Mouse (Mus musculus) bone marrow, adult 2 months (tissue): ENCODE measurements at regions not wholly inside any gene's neighbourhood (a gene's known extent, or its start where the extent isn't known, plus 50 kb on each side); places are given as distances from the start of the nearest gene placed in this dataset.

Source experiments
- CTCF ChIP-seq: fragments of 200-500 bp; IDR thresholded peaks from 2 replicates; pipeline ENCODE4 v1.5.1; 2011; ENCODE audit warnings: low read length, control low read depth; ENCODE audit not compliant: control insufficient read depth, insufficient read depth
- POLR2A ChIP-seq: fragments of 200-500 bp; IDR thresholded peaks from 2 replicates; pipeline ENCODE4 v1.6.1; 2011; ENCODE audit warnings: low read depth, mild to moderate bottlenecking, control low read depth, low read length, borderline replicate concordance; ENCODE audit not compliant: control insufficient read depth

GRCm38 (mm10) chr13:84366839-84367238 is 144.7 kb downstream of the Tmem161b start:
- TF ChIP-seq POLR2A (no peak), CTCF (no peak)
